Mouse (Mus musculus) midbrain, embryonic 15.5 days (tissue): ENCODE data around the gene Meltf. TPM values are rescaled to one million over a fixed set of nuclear protein-coding genes. Genes with fewer than 3 reads are reported as not detected.

Source experiments
- ATAC-seq: fragments of 200-750 bp; cut with Nextera tagmentation; replicated peaks from 2 replicates; pipeline ENCODE4 v1.8.0; 2017; ENCODE audit warnings: moderate TSS enrichment
- H3K27ac ChIP-seq: fragments of 300-500 bp; sonication (generic); 2 replicates; pipeline ENCODE4 v1.5.1; 2015; ENCODE audit warnings: mild to moderate bottlenecking, inconsistent platforms
- H3K27me3 ChIP-seq: fragments of 300-500 bp; sonication (generic); replicated peaks from 2 replicates; pipeline ENCODE4 v1.6.1; 2015; ENCODE audit warnings: inconsistent platforms
- H3K36me3 ChIP-seq: fragments of 300-500 bp; sonication (generic); replicated peaks from 2 replicates; pipeline ENCODE4 v1.6.1; 2015; ENCODE audit warnings: inconsistent platforms
- H3K4me1 ChIP-seq: fragments of 300-500 bp; sonication (generic); 2 replicates; pipeline ENCODE4 v1.6.1; 2015; ENCODE audit warnings: inconsistent platforms
- H3K4me2 ChIP-seq: fragments of 300-500 bp; sonication (generic); 2 replicates; pipeline ENCODE4 v1.6.1; 2015; ENCODE audit warnings: inconsistent platforms, mild to moderate bottlenecking, moderate library complexity
- H3K4me3 ChIP-seq: fragments of 300-500 bp; sonication (generic); 2 replicates; pipeline ENCODE4 v1.5.1; 2015; ENCODE audit warnings: mild to moderate bottlenecking, inconsistent platforms
- H3K9ac ChIP-seq: fragments of 300-500 bp; sonication (generic); 2 replicates; pipeline ENCODE4 v1.6.1; 2015; ENCODE audit warnings: mild to moderate bottlenecking, inconsistent platforms
- H3K9me3 ChIP-seq: fragments of 300-500 bp; sonication (generic); 2 replicates; pipeline ENCODE4 v1.6.1; 2016; ENCODE audit warnings: inconsistent platforms
- WGBS: fragments of 180-500 bp; shearing (Covaris S2); methylation state at CpG from one replicate; pipeline ENCODE4 v1.1.7; 2015; ENCODE audit warnings: mixed read lengths; 5-methylcytosine and 5-hydroxymethylcytosine counted together
- polyA plus RNA-seq: library from polyadenylated mRNA; unstranded; fragments of >200 nt; fragmentation: Nextera tagmentation; extraction: Ambion mirVana; gene quantifications from 2 replicates; pipeline ENCODE4 v1.2.1, GENCODE M21; 2015

Meltf gene
- polyA plus RNA-seq, 1 experiment from 2014 or later, result 0.12 TPM

DNA sequence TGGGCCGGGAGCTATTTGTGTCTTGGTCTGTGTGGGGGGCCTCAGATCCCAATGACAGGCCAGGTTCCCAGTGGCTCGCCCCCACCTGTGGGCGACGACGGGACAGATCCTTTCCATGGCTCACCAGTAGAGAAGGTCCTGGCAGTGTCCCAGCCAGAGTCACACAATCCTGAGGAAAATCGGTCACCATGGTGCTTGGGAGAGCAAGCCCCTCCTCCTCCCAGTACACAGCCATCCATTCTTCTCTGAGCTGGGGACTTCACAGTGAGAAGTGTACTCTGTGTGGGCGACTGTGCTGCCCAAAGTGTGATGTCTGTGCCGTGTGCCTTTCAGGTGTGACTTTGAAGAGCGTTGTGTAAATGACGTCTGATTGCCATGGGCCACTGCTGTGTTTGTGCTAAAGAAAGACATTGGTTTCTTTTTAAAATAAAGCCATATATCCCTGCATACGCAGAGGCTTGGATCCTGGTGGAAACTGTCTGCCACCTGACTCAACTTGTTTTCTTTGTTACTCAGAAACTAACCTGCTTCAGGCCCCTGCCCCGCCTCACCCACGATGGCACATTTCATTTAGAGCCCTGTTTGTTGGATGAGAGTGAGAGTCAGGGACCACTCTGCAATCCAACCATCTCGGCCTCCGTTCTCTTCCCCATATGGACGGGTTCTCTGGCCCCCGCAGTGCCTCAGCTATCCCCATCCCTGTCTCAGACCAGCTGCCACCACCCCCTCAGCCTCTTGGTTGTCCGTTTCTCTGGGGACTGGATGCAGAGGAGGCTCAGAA, 20.1 kb downstream of the Meltf start:
- no peaks in the 10 kb centered on the region for H3K27me3 ChIP-seq
- 71% methylated on average over 18 of the region's 18 CpGs for WGBS
- peak; percentile 62 for ATAC-seq
- H3K36me3 ChIP-seq, result no peaks in the 10 kb centered on the region
- H3K9ac ChIP-seq, result no peak overlapping the region
- H3K27ac ChIP-seq, result peak overlapping the region; percentile 75
- H3K4me1 ChIP-seq, result peaks cover 16% of the 10 kb centered on the region
- H3K9me3 ChIP-seq, result no peaks in the 10 kb centered on the region
- H3K4me3 ChIP-seq, result no peak overlapping the region
- H3K4me2 ChIP-seq, result no peak overlapping the region

- H3K9ac ChIP-seq, result no peak overlapping the region
- 82% methylated on average over 1 of the region's 1 CpGs for WGBS
- no peaks in the 10 kb centered on the region for H3K9me3 ChIP-seq
- no peak overlapping the region for H3K4me3 ChIP-seq
- H3K27ac ChIP-seq, result no peak overlapping the region
- H3K4me2 ChIP-seq, result no peak overlapping the region
- no peak for ATAC-seq
- H3K4me1 ChIP-seq, result peaks cover 27% of the 10 kb centered on the region
- no peaks in the 10 kb centered on the region for H3K27me3 ChIP-seq
- H3K36me3 ChIP-seq, result no peaks in the 10 kb centered on the region
Observed at GRCm38 (mm10) chr16:31901886-31902285, 23.3 kb downstream of the Meltf start.

DNA sequence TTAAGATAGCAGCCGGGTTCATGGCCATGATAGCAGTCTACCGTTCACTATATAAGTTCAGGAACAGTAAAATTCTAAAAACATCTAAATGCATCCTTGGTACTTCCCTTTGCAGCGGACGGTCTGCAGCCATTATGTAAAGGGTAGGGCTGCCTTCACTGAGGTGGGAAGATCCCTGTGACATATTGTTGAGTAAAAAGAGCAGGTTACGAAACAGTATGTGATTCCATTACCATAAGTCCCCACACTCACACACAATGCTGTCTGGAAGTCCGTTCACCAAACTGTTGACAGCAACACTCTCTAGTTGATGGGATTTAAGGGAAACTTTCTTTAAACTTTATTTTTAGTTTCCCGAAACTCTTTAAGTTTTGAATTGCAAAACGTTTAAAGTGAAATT, 24.6 kb downstream of the Meltf start:
- WGBS, result 90% methylated on average over 8 of the region's 8 CpGs
- no peak for ATAC-seq
- H3K27me3 ChIP-seq, result no peaks in the 10 kb centered on the region
- H3K27ac ChIP-seq, result no peak overlapping the region
- H3K9me3 ChIP-seq, result no peaks in the 10 kb centered on the region
- no peaks in the 10 kb centered on the region for H3K36me3 ChIP-seq
- peaks cover 17% of the 10 kb centered on the region for H3K4me1 ChIP-seq
- H3K9ac ChIP-seq, result no peak overlapping the region
- H3K4me2 ChIP-seq, result no peak overlapping the region
- no peak overlapping the region for H3K4me3 ChIP-seq

DNA sequence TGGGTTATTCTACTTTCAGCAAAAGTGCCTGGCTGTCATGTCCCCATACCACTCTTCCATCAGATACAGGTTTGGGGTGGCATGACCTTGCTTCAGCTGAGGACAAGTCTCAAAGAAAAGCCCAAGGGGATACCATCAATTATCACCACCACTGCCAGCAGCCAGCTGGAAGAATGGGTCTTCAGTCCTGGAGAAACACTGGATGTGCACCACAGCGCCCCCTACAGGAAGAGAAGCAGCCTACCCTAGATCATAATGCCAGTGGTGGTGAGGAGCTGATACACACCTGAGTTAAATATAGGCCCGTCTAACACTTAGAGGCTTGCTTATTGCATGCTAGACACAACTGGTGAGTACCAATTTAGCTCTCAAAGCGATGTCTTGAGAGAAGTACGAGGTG, 26.7 kb downstream of the Meltf start:
- no peak overlapping the region for H3K4me3 ChIP-seq
- H3K27me3 ChIP-seq, result no peaks in the 10 kb centered on the region
- 82% methylated on average over 4 of the region's 4 CpGs for WGBS
- H3K9me3 ChIP-seq, result no peaks in the 10 kb centered on the region
- no peak for ATAC-seq
- peaks cover 15% of the 10 kb centered on the region for H3K4me1 ChIP-seq
- no peak overlapping the region for H3K27ac ChIP-seq
- H3K4me2 ChIP-seq, result no peak overlapping the region
- no peak overlapping the region for H3K9ac ChIP-seq
- no peaks in the 10 kb centered on the region for H3K36me3 ChIP-seq

DNA sequence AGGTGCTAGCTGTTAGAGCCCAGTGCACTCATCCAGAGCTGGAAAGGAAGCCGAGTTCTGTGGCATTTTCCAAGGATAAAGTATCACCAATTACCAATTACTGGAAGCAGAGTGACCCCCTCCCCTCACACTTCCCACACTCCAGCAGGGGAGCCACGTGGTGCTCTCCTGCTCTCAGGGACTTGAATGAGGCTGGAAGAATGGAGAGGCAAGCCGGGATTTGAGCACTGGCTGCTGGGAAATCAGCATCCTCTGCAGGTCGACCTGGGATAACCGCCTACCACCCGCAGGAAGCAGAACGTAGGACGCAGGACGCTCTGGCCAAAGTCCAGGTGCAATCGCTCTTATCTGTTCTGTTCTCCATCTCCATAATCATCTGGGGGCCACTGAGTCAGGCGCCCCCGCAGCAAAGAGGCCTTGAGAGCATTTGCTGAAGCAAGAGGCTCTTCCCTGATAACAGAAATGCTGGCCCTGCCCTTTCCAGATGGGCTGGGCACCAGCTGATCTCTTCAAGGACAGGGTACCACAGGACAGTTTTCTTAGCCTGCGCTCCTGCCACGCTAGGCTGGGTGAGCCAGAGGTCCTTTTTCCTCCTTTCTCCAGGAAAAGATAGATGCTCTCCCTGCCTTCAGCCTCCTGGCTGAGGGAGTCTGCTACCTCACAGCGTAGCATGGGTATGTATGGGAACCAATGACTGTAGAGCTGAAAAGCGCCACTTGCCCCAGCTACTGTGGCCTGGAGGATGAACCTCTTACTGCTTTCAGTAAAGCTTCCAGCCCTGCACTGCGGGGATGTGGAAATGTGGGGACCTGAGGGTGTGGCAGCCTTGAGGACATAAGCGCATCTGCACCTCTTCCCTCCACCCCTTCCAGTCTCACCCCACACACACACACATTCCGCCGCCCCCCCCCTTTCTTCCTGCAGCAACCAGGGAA, 27.5 kb downstream of the Meltf start:
- peak; percentile 55 for ATAC-seq
- WGBS, result 33% methylated on average over 20 of the region's 20 CpGs
- Histone ChIP-seq H3K9me3 (no peaks in the 10 kb centered on the region), H3K4me3 (0 out of 2 replicates have a peak overlapping the region, but pooled peaks have one; percentile 13), H3K27ac (peak overlapping the region; percentile 32), H3K4me2 (peak overlapping the region; percentile 36), H3K36me3 (no peaks in the 10 kb centered on the region), H3K9ac (no peak overlapping the region), H3K4me1 (peaks cover 15% of the 10 kb centered on the region), H3K27me3 (no peaks in the 10 kb centered on the region)

GRCm38 (mm10) chr16:31906896-31907295, 28.3 kb downstream of the Meltf start:
- peak; percentile 71 for ATAC-seq
- H3K4me3 ChIP-seq, result peak overlapping the region; percentile 13; the same call in 1 of the 2 replicates
- no peaks in the 10 kb centered on the region for H3K9me3 ChIP-seq
- H3K9ac ChIP-seq, result no peak overlapping the region
- H3K36me3 ChIP-seq, result no peaks in the 10 kb centered on the region
- H3K4me1 ChIP-seq, result peaks cover 15% of the 10 kb centered on the region
- H3K4me2 ChIP-seq, result peak overlapping the region; percentile 36
- H3K27ac ChIP-seq, result peak overlapping the region; percentile 32; the same call in 1 of the 2 replicates
- no peaks in the 10 kb centered on the region for H3K27me3 ChIP-seq
- 7% methylated on average over 9 of the region's 9 CpGs for WGBS

GRCm38 (mm10) chr16:31908959-31909358, 30.3 kb downstream of the Meltf start:
- no peak overlapping the region for H3K4me3 ChIP-seq
- H3K36me3 ChIP-seq, result no peaks in the 10 kb centered on the region
- H3K4me1 ChIP-seq, result peaks cover 15% of the 10 kb centered on the region
- WGBS, result 59% methylated on average over 11 of the region's 11 CpGs
- H3K27ac ChIP-seq, result no peak overlapping the region
- no peak overlapping the region for H3K4me2 ChIP-seq
- no peak overlapping the region for H3K9ac ChIP-seq
- no peaks in the 10 kb centered on the region for H3K9me3 ChIP-seq
- no peak for ATAC-seq
- no peaks in the 10 kb centered on the region for H3K27me3 ChIP-seq

GRCm38 (mm10) chr16:31910281-31910847, 31.8 kb downstream of the Meltf start:
- no peaks in the 10 kb centered on the region for H3K9me3 ChIP-seq
- H3K36me3 ChIP-seq, result no peaks in the 10 kb centered on the region
- no peaks in the 10 kb centered on the region for H3K27me3 ChIP-seq
- H3K4me1 ChIP-seq, result peaks cover 15% of the 10 kb centered on the region
- 75% methylated on average over 10 of the region's 10 CpGs for WGBS
- ATAC-seq, result no peak
- no peak overlapping the region for H3K4me3 ChIP-seq
- no peak overlapping the region for H3K27ac ChIP-seq
- H3K4me2 ChIP-seq, result no peak overlapping the region
- no peak overlapping the region for H3K9ac ChIP-seq

- no peak; the same call in 1 of the 2 replicates for ATAC-seq
- Histone ChIP-seq H3K27me3 (no peaks in the 10 kb centered on the region), H3K9ac (no peak overlapping the region), H3K4me1 (0 out of 2 replicates have a peak, but pooled peaks cover 3% of the 10 kb centered on the region), H3K27ac (no peak overlapping the region), H3K9me3 (no peaks in the 10 kb centered on the region), H3K36me3 (no peaks in the 10 kb centered on the region), H3K4me3 (no peak overlapping the region), H3K4me2 (no peak overlapping the region)
- 86% methylated on average over 11 of the region's 11 CpGs for WGBS
Observed at GRCm38 (mm10) chr16:31917776-31918175, 39.2 kb downstream of the Meltf start.

GRCm38 (mm10) chr16:31918248-31918724, 39.7 kb downstream of the Meltf start:
- Histone ChIP-seq H3K9me3 (no peaks in the 10 kb centered on the region), H3K4me2 (0 out of 2 replicates have a peak overlapping the region, but pooled peaks have one; percentile 18), H3K9ac (no peak overlapping the region), H3K4me1 (0 out of 2 replicates have a peak, but pooled peaks cover 3% of the 10 kb centered on the region), H3K27me3 (no peaks in the 10 kb centered on the region), H3K27ac (no peak overlapping the region), H3K4me3 (no peak overlapping the region), H3K36me3 (no peaks in the 10 kb centered on the region)
- WGBS, result 5% methylated on average over 14 of the region's 14 CpGs
- peak; percentile 52; the same call in 1 of the 2 replicates for ATAC-seq

- Histone ChIP-seq H3K4me2 (no peak overlapping the region), H3K27ac (no peak overlapping the region), H3K9me3 (no peaks in the 10 kb centered on the region), H3K27me3 (no peaks in the 10 kb centered on the region), H3K4me1 (no peaks in the 10 kb centered on the region), H3K36me3 (no peaks in the 10 kb centered on the region), H3K4me3 (no peak overlapping the region), H3K9ac (no peak overlapping the region)
- WGBS, result 87% methylated on average over 6 of the region's 6 CpGs
- no peak for ATAC-seq
Observed at GRCm38 (mm10) chr16:31924368-31924767, 45.8 kb downstream of the Meltf start.

DNA sequence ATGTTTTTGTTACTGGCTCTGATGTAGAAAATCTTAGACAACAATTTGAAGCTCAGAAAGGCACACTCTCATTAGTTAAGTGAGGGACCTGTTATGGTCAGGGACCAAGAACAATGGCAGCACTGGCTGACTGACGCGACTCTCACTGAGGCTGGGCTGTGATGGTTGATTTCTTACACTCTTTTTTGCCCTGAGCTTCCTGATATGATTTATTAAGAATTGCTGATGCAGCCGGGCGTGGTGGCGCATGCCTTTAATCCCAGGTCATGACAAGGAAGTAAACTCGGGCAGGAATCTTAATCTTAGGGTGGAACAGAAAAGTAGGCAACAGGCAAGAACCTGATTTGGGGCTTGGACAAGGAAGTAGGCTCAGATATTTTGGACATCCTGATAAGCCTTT, 47.5 kb downstream of the Meltf start:
- Histone ChIP-seq H3K4me2 (no peak overlapping the region), H3K4me1 (no peaks in the 10 kb centered on the region), H3K9me3 (no peaks in the 10 kb centered on the region), H3K27ac (no peak overlapping the region), H3K4me3 (no peak overlapping the region), H3K36me3 (no peaks in the 10 kb centered on the region), H3K9ac (no peak overlapping the region), H3K27me3 (no peaks in the 10 kb centered on the region)
- 75% methylated on average over 6 of the region's 6 CpGs for WGBS
- no peak for ATAC-seq
